Mouse (Mus musculus) neural tube, embryonic 14.5 days (tissue): ENCODE measurements around the gene Sirt3. TPM values are rescaled to one million over a fixed set of nuclear protein-coding genes. Genes with fewer than 3 reads are reported as not detected.

Experiments used
- ATAC-seq: fragments of 200-750 bp; cut with Nextera tagmentation; 2 replicates; pipeline ENCODE4 v1.8.0; 2017; ENCODE audit warnings: low read depth, mild to moderate bottlenecking, moderate TSS enrichment, moderate library complexity
- H3K27ac ChIP-seq: fragments of 300-500 bp; sonication (generic); 2 replicates; pipeline ENCODE4 v1.5.1; 2014; ENCODE audit warnings: low read depth, mild to moderate bottlenecking, control low read depth, low read length, moderate library complexity, mixed read lengths
- H3K27me3 ChIP-seq: fragments of 300-500 bp; sonication (generic); 2 replicates; pipeline ENCODE4 v1.6.1; 2014; ENCODE audit warnings: low read length; ENCODE audit not compliant: control insufficient read depth, insufficient read depth
- H3K36me3 ChIP-seq: fragments of 300-500 bp; sonication (generic); 2 replicates; pipeline ENCODE4 v1.6.1; 2014; ENCODE audit warnings: low read length, mixed read lengths; ENCODE audit not compliant: control insufficient read depth, insufficient read depth
- H3K4me1 ChIP-seq: fragments of 300-500 bp; sonication (generic); 2 replicates; pipeline ENCODE4 v1.6.1; 2014; ENCODE audit warnings: low read length; ENCODE audit not compliant: control insufficient read depth, insufficient read depth
- H3K4me2 ChIP-seq: fragments of 300-500 bp; sonication (generic); 2 replicates; pipeline ENCODE4 v1.6.1; 2014; ENCODE audit warnings: mild to moderate bottlenecking, low read depth, low read length, control low read depth
- H3K4me3 ChIP-seq: fragments of 300-500 bp; sonication (generic); 2 replicates; pipeline ENCODE4 v1.5.1; 2014; ENCODE audit warnings: low read depth, low read length, control low read depth, mixed read lengths
- H3K9ac ChIP-seq: fragments of 300-500 bp; sonication (generic); replicated peaks from 2 replicates; pipeline ENCODE4 v1.6.1; 2014; ENCODE audit warnings: low read depth, mild to moderate bottlenecking, control low read depth, low read length, mixed read lengths
- H3K9me3 ChIP-seq: fragments of 300-500 bp; sonication (generic); 2 replicates; pipeline ENCODE4 v1.6.1; 2016; ENCODE audit warnings: low read length; ENCODE audit not compliant: control insufficient read depth
- WGBS: fragments of 180-500 bp; shearing (Covaris S2); extraction: QIAGEN DNeasy Blood & Tissue Kit; methylation state at CpG from one replicate; pipeline ENCODE4 v1.1.7; 2014; 5-methylcytosine and 5-hydroxymethylcytosine counted together
- polyA plus RNA-seq: library from polyadenylated mRNA; unstranded; fragments of >200 nt; fragmentation: Nextera tagmentation; extraction: Ambion mirVana; gene quantifications from 2 replicates; pipeline ENCODE4 v1.2.1, GENCODE M21; 2014

Sirt3 gene
- polyA plus RNA-seq, 1 experiment from 2014 or later, result 61.6 TPM

DNA sequence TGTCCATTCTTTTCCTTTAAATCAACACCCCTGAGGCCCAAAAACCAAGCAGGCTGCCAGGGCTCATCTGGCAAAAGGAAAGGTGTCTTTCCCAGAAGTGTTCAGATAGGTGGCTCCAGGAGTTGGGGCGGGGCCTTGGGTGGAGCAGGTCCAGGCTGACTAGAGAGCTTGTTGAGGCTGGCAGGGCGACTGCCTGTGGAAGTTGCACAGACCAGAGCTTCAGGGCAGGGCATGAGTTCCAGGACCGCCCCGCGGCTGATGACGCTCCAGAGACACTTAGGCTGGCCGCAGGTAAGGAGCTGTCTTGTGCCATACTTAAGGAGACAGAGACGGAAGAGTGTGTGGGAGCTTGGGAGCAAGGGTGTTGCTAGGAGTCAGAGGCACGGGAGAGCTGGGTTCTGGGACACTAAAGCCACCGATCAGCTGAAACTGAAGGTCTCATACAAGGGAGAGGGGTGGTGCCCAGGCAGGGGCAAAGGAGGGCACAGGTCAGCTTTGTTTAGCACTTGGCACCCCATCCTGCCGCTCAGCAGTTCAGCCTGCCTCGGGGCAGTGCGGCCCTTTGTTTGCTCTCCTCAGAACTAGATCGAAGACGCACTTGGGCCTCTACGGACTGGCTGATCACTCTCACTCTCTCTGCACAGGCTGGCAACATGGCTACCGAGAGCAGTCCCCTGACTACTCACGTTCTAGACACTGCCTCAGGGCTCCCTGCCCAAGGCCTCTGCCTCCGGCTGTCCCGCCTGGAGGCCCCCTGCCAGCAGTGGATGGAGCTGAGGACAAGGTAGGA, 46.9 kb downstream of the Sirt3 start, which contains the start of gene Urah:
TSS of gene Urah (plus strand) at position 51 of the 790 bp plus-strand sequence.
- no peak for ATAC-seq
- no peak within 1 kb of the TSS for H3K4me2 ChIP-seq
- no peaks in the 10 kb centered on the region for H3K27me3 ChIP-seq
- 49% methylated on average over 20 of the region's 20 CpGs for WGBS
- H3K4me3 ChIP-seq, result no peak within 1 kb of the TSS
- H3K4me1 ChIP-seq, result no peaks in the 10 kb centered on the region
- H3K9me3 ChIP-seq, result no peaks in the 10 kb centered on the region
- H3K9ac ChIP-seq, result no peak within 1 kb of the TSS
- no peak within 1 kb of the TSS for H3K27ac ChIP-seq
- H3K36me3 ChIP-seq, result no peaks in the 10 kb centered on the region

- Histone ChIP-seq H3K9me3 (no peaks in the 10 kb centered on the region), H3K27ac (no peak overlapping the region), H3K4me1 (no peaks in the 10 kb centered on the region), H3K27me3 (no peaks in the 10 kb centered on the region), H3K9ac (no peak overlapping the region), H3K4me3 (no peak overlapping the region), H3K4me2 (no peak overlapping the region), H3K36me3 (no peaks in the 10 kb centered on the region)
- ATAC-seq, result no peak
- 91% methylated on average over 4 of the region's 4 CpGs for WGBS
Measured at GRCm38 (mm10) chr7:140833341-140833740, 48.8 kb downstream of the Sirt3 start.

DNA sequence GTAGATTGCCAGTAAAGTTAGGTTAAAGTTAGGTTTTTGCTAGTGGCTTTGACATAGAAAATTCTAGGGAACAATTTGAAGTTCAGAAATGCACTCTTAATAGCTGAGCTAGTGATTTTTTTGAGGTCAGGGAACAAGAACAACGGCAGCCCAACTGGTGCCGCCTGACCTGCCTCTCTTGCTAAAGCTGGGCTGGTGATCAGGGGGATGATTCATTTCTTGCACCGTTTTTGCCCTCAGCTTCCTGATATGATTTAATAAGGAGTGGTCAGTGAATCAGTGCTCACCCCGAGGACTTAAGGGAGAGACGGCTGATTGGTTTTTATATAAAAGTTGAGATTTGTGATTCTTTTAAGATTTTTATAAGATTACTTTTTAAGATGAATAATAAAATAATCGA, 50.7 kb downstream of the Sirt3 start:
- Histone ChIP-seq H3K27me3 (no peaks in the 10 kb centered on the region), H3K27ac (no peak overlapping the region), H3K4me3 (no peak overlapping the region), H3K4me1 (no peaks in the 10 kb centered on the region), H3K4me2 (no peak overlapping the region), H3K36me3 (no peaks in the 10 kb centered on the region), H3K9ac (no peak overlapping the region), H3K9me3 (no peaks in the 10 kb centered on the region)
- ATAC-seq, result no peak
- 78% methylated on average over 6 of the region's 6 CpGs for WGBS

GRCm38 (mm10) chr7:140828171-140828881, 53.8 kb downstream of the Sirt3 start:
- Histone ChIP-seq H3K27ac (no peak overlapping the region), H3K9ac (no peak overlapping the region), H3K27me3 (no peaks in the 10 kb centered on the region), H3K36me3 (no peaks in the 10 kb centered on the region), H3K9me3 (no peaks in the 10 kb centered on the region), H3K4me3 (no peak overlapping the region), H3K4me1 (no peaks in the 10 kb centered on the region), H3K4me2 (no peak overlapping the region)
- ATAC-seq, result no peak; the same call in 1 of the 2 replicates
- 50% methylated on average over 8 of the region's 8 CpGs for WGBS

DNA sequence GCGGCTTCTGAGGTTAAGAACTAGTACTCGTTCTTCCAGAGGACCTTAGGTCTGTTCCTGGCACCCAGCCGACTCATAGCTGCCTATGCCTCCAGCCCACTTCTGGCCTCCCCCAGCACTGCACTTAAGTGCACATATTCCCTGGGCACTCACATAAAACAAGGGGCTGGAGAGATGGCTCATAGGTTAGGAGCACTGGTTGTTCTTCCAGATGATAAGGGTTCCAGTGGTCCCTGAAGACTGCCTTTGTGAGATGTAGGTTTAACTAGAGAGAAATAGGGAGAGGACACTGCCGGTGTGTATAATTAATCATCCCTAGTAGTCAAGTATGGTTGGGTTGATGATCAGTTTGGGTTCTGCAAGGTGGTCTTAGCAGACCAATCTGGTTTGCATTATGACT, 59.4 kb downstream of the Sirt3 start:
- Histone ChIP-seq H3K9me3 (no peaks in the 10 kb centered on the region), H3K9ac (no peak overlapping the region), H3K4me1 (0 out of 2 replicates have a peak, but pooled peaks cover 6% of the 10 kb centered on the region), H3K27ac (no peak overlapping the region), H3K4me3 (no peak overlapping the region), H3K4me2 (no peak overlapping the region), H3K36me3 (no peaks in the 10 kb centered on the region), H3K27me3 (no peaks in the 10 kb centered on the region)
- no peak for ATAC-seq
- 96% methylated on average over 4 of the region's 4 CpGs for WGBS

DNA sequence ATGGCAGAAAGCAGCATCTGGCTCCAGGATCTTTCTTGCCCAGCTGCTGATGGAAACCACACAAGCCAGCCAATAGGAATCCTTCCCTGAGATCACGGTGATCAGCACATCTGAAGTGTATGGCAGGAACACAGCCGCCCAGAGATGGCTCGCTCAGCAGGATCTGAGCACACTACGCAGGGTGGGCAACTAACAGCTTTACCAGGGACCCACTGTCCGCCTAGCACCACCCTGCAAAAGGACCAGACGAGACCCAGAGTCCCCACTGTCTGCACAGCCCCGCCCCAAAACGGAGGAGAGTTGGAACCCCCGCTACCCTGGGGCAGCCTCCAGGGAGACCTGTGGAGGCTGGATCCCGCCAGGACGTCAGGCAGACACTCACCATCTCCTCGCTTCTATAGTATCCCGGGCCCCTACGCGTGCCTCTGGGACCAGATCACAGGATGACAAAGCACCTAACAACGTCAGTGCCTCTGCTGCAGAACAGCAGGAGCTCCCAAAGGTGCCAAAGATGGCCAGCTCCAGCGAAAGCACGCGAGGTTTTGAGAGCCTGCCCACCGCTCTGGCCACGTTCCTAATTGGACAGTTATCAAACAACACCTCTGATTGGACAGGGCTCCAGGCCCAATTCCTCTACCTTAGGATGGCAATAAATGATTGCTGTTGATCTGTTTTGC, 60.3 kb downstream of the Sirt3 start, which contains the start of gene Zfp941:
TSS of gene Zfp941 (minus strand) at position 526 of the 677 bp plus-strand sequence.
- Histone ChIP-seq H3K9me3 (no peaks in the 10 kb centered on the region), H3K4me3 (peak within 1 kb of the TSS; percentile 61), H3K4me1 (0 out of 2 replicates have a peak, but pooled peaks cover 6% of the 10 kb centered on the region), H3K27ac (peak within 1 kb of the TSS; percentile 93), H3K36me3 (no peaks in the 10 kb centered on the region; the same call in 1 of the 2 replicates), H3K9ac (peak within 1 kb of the TSS; percentile 84), H3K27me3 (no peaks in the 10 kb centered on the region), H3K4me2 (peak within 1 kb of the TSS; percentile 60)
- ATAC-seq, result peak; percentile 93
- WGBS, result 1% methylated on average over 21 of the region's 21 CpGs

DNA sequence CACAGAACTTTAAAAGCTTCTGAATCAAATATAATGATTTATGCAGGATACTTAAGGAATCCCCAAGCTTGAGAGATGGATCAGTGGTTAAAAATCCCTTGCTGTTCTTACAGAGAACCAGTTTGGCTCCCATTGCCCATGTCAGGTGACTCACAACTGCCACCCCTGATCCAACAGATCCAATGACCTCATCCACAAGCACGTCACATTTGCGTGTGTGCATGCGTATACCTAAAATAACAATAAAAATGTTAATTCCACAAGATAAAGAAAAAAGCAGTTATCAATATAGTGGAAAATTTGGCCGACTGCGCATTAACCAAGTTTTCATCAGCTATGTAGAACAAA, 60.8 kb downstream of the Sirt3 start:
- Histone ChIP-seq H3K4me1 (0 out of 2 replicates have a peak, but pooled peaks cover 6% of the 10 kb centered on the region), H3K27ac (peak overlapping the region; percentile 93), H3K4me2 (peak overlapping the region; percentile 60), H3K9me3 (no peaks in the 10 kb centered on the region), H3K9ac (peak overlapping the region; percentile 84), H3K4me3 (peak overlapping the region; percentile 61), H3K36me3 (no peaks in the 10 kb centered on the region; the same call in 1 of the 2 replicates), H3K27me3 (no peaks in the 10 kb centered on the region)
- WGBS, result 41% methylated on average over 5 of the region's 5 CpGs
- ATAC-seq, result peak; percentile 66

DNA sequence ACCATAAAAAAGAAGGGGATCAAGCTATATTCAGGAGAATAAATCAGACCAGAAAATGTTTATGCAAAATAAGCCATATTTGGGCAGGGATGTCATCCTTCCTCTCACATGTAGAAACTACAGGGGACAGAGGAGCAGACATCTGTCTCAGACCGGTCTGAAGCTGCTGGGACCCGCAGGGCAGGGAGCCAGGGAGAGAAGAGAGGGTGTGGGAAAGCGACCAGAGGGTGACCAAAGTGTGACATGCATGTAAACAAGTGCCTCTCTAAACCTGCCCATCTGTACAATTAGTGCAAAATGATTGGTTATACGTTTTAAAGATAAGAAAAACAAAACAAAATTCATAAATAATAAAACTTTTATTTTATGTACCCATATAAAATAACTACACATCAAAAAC, 61.9 kb downstream of the Sirt3 start:
- WGBS, result 46% methylated on average over 4 of the region's 4 CpGs
- no peak overlapping the region for H3K9ac ChIP-seq
- ATAC-seq, result no peak
- H3K4me2 ChIP-seq, result peak overlapping the region; percentile 19; the same call in 1 of the 2 replicates
- H3K36me3 ChIP-seq, result no peaks in the 10 kb centered on the region; the same call in 1 of the 2 replicates
- H3K9me3 ChIP-seq, result no peaks in the 10 kb centered on the region
- H3K27ac ChIP-seq, result no peak overlapping the region
- 0 out of 2 replicates have a peak, but pooled peaks cover 6% of the 10 kb centered on the region for H3K4me1 ChIP-seq
- H3K27me3 ChIP-seq, result no peaks in the 10 kb centered on the region
- no peak overlapping the region for H3K4me3 ChIP-seq
